In the genomic region with DNA sequence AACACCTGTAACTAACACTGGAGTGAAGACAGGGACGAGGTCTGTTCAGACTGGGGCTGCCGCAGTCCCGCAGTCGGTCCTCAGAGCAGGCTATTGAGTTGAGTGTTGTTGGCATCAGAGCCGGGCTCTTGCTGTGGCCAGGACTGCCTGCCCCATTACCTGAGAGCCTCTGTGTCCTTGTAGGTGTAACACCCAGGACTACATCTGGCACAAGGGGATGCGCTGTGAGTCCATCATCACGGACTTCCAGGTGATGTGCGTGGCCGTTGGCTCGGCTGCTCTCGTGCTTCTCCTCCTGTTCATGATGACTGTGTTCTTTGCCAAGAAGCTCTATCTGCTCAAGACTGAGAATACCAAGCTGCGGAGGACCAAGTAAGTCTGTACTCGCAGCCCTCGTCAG, we compare ENCODE assay signal across 11 mouse cellular contexts. TPM values are rescaled to one million over a fixed set of nuclear protein-coding genes. Genes with fewer than 3 reads are reported as not detected.
DNase-seq lines count a peak whose midpoint lies in the region; ATAC-seq lines count a peak whose summit lies in the region.
"Had no signal": no experiment of that assay in that cellular context is flagged by ENCODE, and none has a peak within 500 bp of the region (broad histone marks: within the 10 kb centered on the region; RNA-seq: fewer than 3 reads in every experiment).

No protein-coding gene starts in this region.

- H3K36me3 ChIP-seq in embryonic facial prominence, embryonic 10.5 days (replicated peaks) = no peaks in the 10 kb centered on the region
- no peaks in the 10 kb centered on the region for H3K36me3 ChIP-seq in hindbrain, embryonic 12.5 days
- H3K36me3 ChIP-seq in midbrain, embryonic 15.5 days (replicated peaks) = no peaks in the 10 kb centered on the region

- peak; percentile 41 for DNase-seq in cerebellum, adult 11-12 months
- no peak for DNase-seq in cerebellum, adult 9-11 months
- no peak for DNase-seq in embryonic facial prominence, embryonic 10.5 days (ENCODE audit: low spot score)
- no peak for DNase-seq in heart, postnatal 14 days
- no peak for DNase-seq in right cerebral cortex, adult 18-20 months
- DNase-seq in spleen, postnatal 36 days (ENCODE audit: low spot score in 2 of 2) = no peak
- DNase-seq: lung, adult 18-20 months had no signal

- peaks cover 22% of the 10 kb centered on the region for H3K27me3 ChIP-seq in embryonic facial prominence, embryonic 10.5 days (replicated peaks; ENCODE audit: low read depth, poor library complexity, severe bottlenecking)
- no peaks in the 10 kb centered on the region for H3K27me3 ChIP-seq in hindbrain, embryonic 12.5 days
- H3K27me3 ChIP-seq in midbrain, embryonic 15.5 days (replicated peaks) = no peaks in the 10 kb centered on the region

- WGBS in embryonic facial prominence, embryonic 10.5 days = 90% methylated on average over 14 of the region's 14 CpGs
- WGBS in hindbrain, embryonic 12.5 days = 83% methylated on average over 14 of the region's 14 CpGs
- 73% methylated on average over 14 of the region's 14 CpGs for WGBS in midbrain, embryonic 15.5 days

- H3K4me1 ChIP-seq in embryonic facial prominence, embryonic 10.5 days = peaks cover 36% of the 10 kb centered on the region
- H3K4me1 ChIP-seq in hindbrain, embryonic 12.5 days = peaks cover 49% of the 10 kb centered on the region
- peaks cover 61% of the 10 kb centered on the region for H3K4me1 ChIP-seq in midbrain, embryonic 15.5 days

- peak overlapping the region; percentile 75; the same call in 1 of the 2 replicates for H3K27ac ChIP-seq in embryonic facial prominence, embryonic 10.5 days (replicated peaks)
- peak overlapping the region; percentile 91 for H3K27ac ChIP-seq in hindbrain, embryonic 12.5 days
- peak overlapping the region; percentile 90 for H3K27ac ChIP-seq in midbrain, embryonic 15.5 days
- H3K27ac ChIP-seq: macrophage had no signal

- intact Hi-C loops in heart, postnatal 14 days (cut with DNase I) = no loop called here

- 0 out of 2 replicates have a peak overlapping the region, but pooled peaks have one; percentile 38 for H3K4me2 ChIP-seq in hindbrain, embryonic 12.5 days (replicated peaks)
- peak overlapping the region; percentile 40 for H3K4me2 ChIP-seq in midbrain, embryonic 15.5 days

- H3K4me3 ChIP-seq in embryonic facial prominence, embryonic 10.5 days = no peak overlapping the region
- no peak overlapping the region for H3K4me3 ChIP-seq in hindbrain, embryonic 12.5 days
- H3K4me3 ChIP-seq in midbrain, embryonic 15.5 days = no peak overlapping the region
- H3K4me3 ChIP-seq: myocyte had no signal

- H3K9ac ChIP-seq in hindbrain, embryonic 12.5 days = no peak overlapping the region
- H3K9ac ChIP-seq in midbrain, embryonic 15.5 days = no peak overlapping the region

- no peak for ATAC-seq in hindbrain, embryonic 12.5 days (ENCODE audit: low FRiP score)
- ATAC-seq in midbrain, embryonic 15.5 days (replicated peaks) = no peak

- H3K9me3 ChIP-seq in embryonic facial prominence, embryonic 10.5 days = no peaks in the 10 kb centered on the region
- H3K9me3 ChIP-seq in hindbrain, embryonic 12.5 days (replicated peaks) = no peaks in the 10 kb centered on the region
- H3K9me3 ChIP-seq in midbrain, embryonic 15.5 days = no peaks in the 10 kb centered on the region

RNA-seq across cellular contexts. Expression of gene Cspg5, which starts 7.2 kb away (rescaled TPM):
- 2.1 and 2.3 TPM in 2 replicates for polyA plus RNA-seq in embryonic facial prominence, embryonic 10.5 days (2016; fragmentation: Nextera tagmentation; extraction: Ambion mirVana)
- 27.3 and 27.7 TPM in 2 replicates for polyA plus RNA-seq in hindbrain, embryonic 12.5 days (2016; fragmentation: Nextera tagmentation; extraction: Ambion mirVana)
- polyA plus RNA-seq in midbrain, embryonic 15.5 days (2015; fragmentation: Nextera tagmentation; extraction: Ambion mirVana) = 175 and 191 TPM in 2 replicates
- under 1 TPM; 0.32 to 0.41 TPM for total RNA-seq in heart, postnatal 14 days (2021)

RNA-seq across cellular contexts. Expression of gene Elp6, which starts 54.2 kb away (rescaled TPM):
- polyA plus RNA-seq in embryonic facial prominence, embryonic 10.5 days (2016; fragmentation: Nextera tagmentation; extraction: Ambion mirVana) = 44.0 and 45.6 TPM in 2 replicates
- polyA plus RNA-seq in hindbrain, embryonic 12.5 days (2016; fragmentation: Nextera tagmentation; extraction: Ambion mirVana) = 31.5 and 32.2 TPM in 2 replicates
- polyA plus RNA-seq in midbrain, embryonic 15.5 days (2015; fragmentation: Nextera tagmentation; extraction: Ambion mirVana) = 44.8 and 48.4 TPM in 2 replicates
- total RNA-seq in heart, postnatal 14 days (2021) = 1 to 10 TPM; 2.4 to 3.8 TPM
